Mouse (Mus musculus): ENCODE data around the gene Glt28d2. TPM values are rescaled to one million over a fixed set of nuclear protein-coding genes. Genes with fewer than 3 reads are reported as not detected.
"Not testable (repeated sequence)": the region's sequence is repeated elsewhere in the genome, so short reads cannot be mapped to it uniquely, and the experiment has no call there.

Gene Glt28d2
- polyA plus RNA-seq, 1 experiment from 2014 or later, result 0.15 TPM

- Histone ChIP-seq H3K4me1 (ENCODE audit: control insufficient read depth, insufficient read depth, low read length) (no peaks in the 10 kb centered on the region), H3K4me2 (no peak overlapping the region), H3K9ac (ENCODE audit: low read length) (no peak overlapping the region), H3K36me3 (ENCODE audit: control insufficient read depth, insufficient read depth, low read length) (no peaks in the 10 kb centered on the region), H3K27me3 (ENCODE audit: control insufficient read depth, insufficient read depth, low read length) (no peaks in the 10 kb centered on the region), H3K9me3 (ENCODE audit: control insufficient read depth, low read length) (no peaks in the 10 kb centered on the region), H3K4me3 (ENCODE audit: low read depth, low read length) (no peak overlapping the region), H3K27ac (ENCODE audit: low read depth, low read length) (no peak overlapping the region)
- DNase-seq (ENCODE audit: low spot score, missing footprints) (peak; percentile 77), ATAC-seq (ENCODE audit: low FRiP score) (no peak)
- WGBS, result 67% methylated on average over 8 of the region's 8 CpGs
These were observed 36.0 kb upstream of the Glt28d2 start for GRCm38 (mm10) chr3:85923343-85923742.

GRCm38 (mm10) chr3:85922331-85922730 lies 35.0 kb upstream of the Glt28d2 start:
- WGBS, result 82% methylated on average over 3 of the region's 3 CpGs
- no peak overlapping the region for H3K27ac ChIP-seq (ENCODE audit: low read depth, low read length)
- H3K36me3 ChIP-seq (ENCODE audit: control insufficient read depth, insufficient read depth, low read length), result no peaks in the 10 kb centered on the region
- no peak overlapping the region for H3K4me3 ChIP-seq (ENCODE audit: low read depth, low read length)
- no peak overlapping the region for H3K4me2 ChIP-seq
- H3K27me3 ChIP-seq (ENCODE audit: control insufficient read depth, insufficient read depth, low read length), result no peaks in the 10 kb centered on the region
- ATAC-seq (ENCODE audit: low FRiP score), result no peak
- H3K4me1 ChIP-seq (ENCODE audit: control insufficient read depth, insufficient read depth, low read length), result no peaks in the 10 kb centered on the region
- no peak overlapping the region for H3K9ac ChIP-seq (ENCODE audit: low read length)
- H3K9me3 ChIP-seq (ENCODE audit: control insufficient read depth, low read length), result no peaks in the 10 kb centered on the region
- peak; percentile 31 for DNase-seq (ENCODE audit: low spot score, missing footprints)

GRCm38 (mm10) chr3:85920671-85921070 lies 33.4 kb upstream of the Glt28d2 start:
- not testable (repeated sequence) for H3K9me3 ChIP-seq (ENCODE audit: control insufficient read depth, low read length); H3K4me3 ChIP-seq (ENCODE audit: low read depth, low read length); H3K4me1 ChIP-seq (ENCODE audit: control insufficient read depth, insufficient read depth, low read length); H3K36me3 ChIP-seq (ENCODE audit: control insufficient read depth, insufficient read depth, low read length); H3K27ac ChIP-seq (ENCODE audit: low read depth, low read length); H3K27me3 ChIP-seq (ENCODE audit: control insufficient read depth, insufficient read depth, low read length); ATAC-seq (ENCODE audit: low FRiP score); H3K9ac ChIP-seq (ENCODE audit: low read length); H3K4me2 ChIP-seq
- peak; percentile 51 for DNase-seq (ENCODE audit: low spot score, missing footprints)
- 88% methylated on average over 2 of the region's 2 CpGs for WGBS

GRCm38 (mm10) chr3:85917600-85917999 lies 30.3 kb upstream of the Glt28d2 start:
- Histone ChIP-seq H3K9me3 (ENCODE audit: control insufficient read depth, low read length) (no peaks in the 10 kb centered on the region), H3K36me3 (ENCODE audit: control insufficient read depth, insufficient read depth, low read length) (no peaks in the 10 kb centered on the region), H3K4me2 (no peak overlapping the region), H3K4me3 (ENCODE audit: low read depth, low read length) (no peak overlapping the region), H3K4me1 (ENCODE audit: control insufficient read depth, insufficient read depth, low read length) (no peaks in the 10 kb centered on the region), H3K27me3 (ENCODE audit: control insufficient read depth, insufficient read depth, low read length) (no peaks in the 10 kb centered on the region), H3K27ac (ENCODE audit: low read depth, low read length) (no peak overlapping the region), H3K9ac (ENCODE audit: low read length) (no peak overlapping the region)
- DNase-seq (ENCODE audit: low spot score, missing footprints) (peak; percentile 88), ATAC-seq (ENCODE audit: low FRiP score) (no peak)
- 12% methylated on average over 4 of the region's 4 CpGs for WGBS

- ATAC-seq (ENCODE audit: low FRiP score) (no peak), DNase-seq (ENCODE audit: low spot score, missing footprints) (peak; percentile 51)
- Histone ChIP-seq H3K4me3 (ENCODE audit: low read depth, low read length) (no peak overlapping the region), H3K27ac (ENCODE audit: low read depth, low read length) (no peak overlapping the region), H3K4me1 (ENCODE audit: control insufficient read depth, insufficient read depth, low read length) (no peaks in the 10 kb centered on the region), H3K4me2 (no peak overlapping the region), H3K9ac (ENCODE audit: low read length) (no peak overlapping the region), H3K9me3 (ENCODE audit: control insufficient read depth, low read length) (no peaks in the 10 kb centered on the region), H3K36me3 (ENCODE audit: control insufficient read depth, insufficient read depth, low read length) (no peaks in the 10 kb centered on the region), H3K27me3 (ENCODE audit: control insufficient read depth, insufficient read depth, low read length) (no peaks in the 10 kb centered on the region)
- 94% methylated on average over 6 of the region's 6 CpGs for WGBS
These were observed 27.5 kb upstream of the Glt28d2 start for GRCm38 (mm10) chr3:85914806-85915205.

- no peak for ATAC-seq (ENCODE audit: low FRiP score)
These were observed 19.8 kb upstream of the Glt28d2 start for GRCm38 (mm10) chr3:85907136-85907535.

GRCm38 (mm10) chr3:85904371-85904770 lies 17.1 kb upstream of the Glt28d2 start:
- no peak overlapping the region for H3K9ac ChIP-seq (ENCODE audit: low read length)
- no peaks in the 10 kb centered on the region for H3K36me3 ChIP-seq (ENCODE audit: control insufficient read depth, insufficient read depth, low read length)

More at GRCm38 (mm10) chr3:85907136-85907535, 19.8 kb upstream of the Glt28d2 start:
- no peaks in the 10 kb centered on the region for H3K9me3 ChIP-seq (ENCODE audit: control insufficient read depth, low read length)
- H3K4me2 ChIP-seq, result no peak overlapping the region
- peak; percentile 76 for DNase-seq (ENCODE audit: low spot score, missing footprints)
- no peak overlapping the region for H3K9ac ChIP-seq (ENCODE audit: low read length)
- 90% methylated on average over 7 of the region's 7 CpGs for WGBS
- no peak overlapping the region for H3K4me3 ChIP-seq (ENCODE audit: low read depth, low read length)
- H3K27ac ChIP-seq (ENCODE audit: low read depth, low read length), result no peak overlapping the region
- no peaks in the 10 kb centered on the region for H3K4me1 ChIP-seq (ENCODE audit: control insufficient read depth, insufficient read depth, low read length)
- no peaks in the 10 kb centered on the region for H3K36me3 ChIP-seq (ENCODE audit: control insufficient read depth, insufficient read depth, low read length)
- no peaks in the 10 kb centered on the region for H3K27me3 ChIP-seq (ENCODE audit: control insufficient read depth, insufficient read depth, low read length)

GRCm38 (mm10) chr3:85895020-85895419 lies 7.7 kb upstream of the Glt28d2 start:
- no peak overlapping the region for H3K4me2 ChIP-seq
- no peak overlapping the region for H3K4me3 ChIP-seq (ENCODE audit: low read depth, low read length)
- no peaks in the 10 kb centered on the region for H3K27me3 ChIP-seq (ENCODE audit: control insufficient read depth, insufficient read depth, low read length)
- ATAC-seq (ENCODE audit: low FRiP score) (no peak), DNase-seq (ENCODE audit: low spot score, missing footprints) (no peak)
- H3K36me3 ChIP-seq (ENCODE audit: control insufficient read depth, insufficient read depth, low read length), result no peaks in the 10 kb centered on the region
- no peak overlapping the region for H3K9ac ChIP-seq (ENCODE audit: low read length)
- H3K4me1 ChIP-seq (ENCODE audit: control insufficient read depth, insufficient read depth, low read length), result no peaks in the 10 kb centered on the region
- H3K9me3 ChIP-seq (ENCODE audit: control insufficient read depth, low read length), result no peaks in the 10 kb centered on the region
- no peak overlapping the region for H3K27ac ChIP-seq (ENCODE audit: low read depth, low read length)
- 91% methylated on average over 5 of the region's 5 CpGs for WGBS

More at GRCm38 (mm10) chr3:85904371-85904770, 17.1 kb upstream of the Glt28d2 start:
- ATAC-seq (ENCODE audit: low FRiP score) (no peak), DNase-seq (ENCODE audit: low spot score, missing footprints) (peak; percentile 26)
- Histone ChIP-seq H3K27me3 (ENCODE audit: control insufficient read depth, insufficient read depth, low read length) (no peaks in the 10 kb centered on the region), H3K4me3 (ENCODE audit: low read depth, low read length) (no peak overlapping the region), H3K4me2 (no peak overlapping the region), H3K9me3 (ENCODE audit: control insufficient read depth, low read length) (no peaks in the 10 kb centered on the region), H3K27ac (ENCODE audit: low read depth, low read length) (no peak overlapping the region), H3K4me1 (ENCODE audit: control insufficient read depth, insufficient read depth, low read length) (no peaks in the 10 kb centered on the region)

- Histone ChIP-seq H3K36me3 (ENCODE audit: control insufficient read depth, insufficient read depth, low read length) (no peaks in the 10 kb centered on the region), H3K4me2 (no peak overlapping the region), H3K9me3 (ENCODE audit: control insufficient read depth, low read length) (no peaks in the 10 kb centered on the region), H3K27me3 (ENCODE audit: control insufficient read depth, insufficient read depth, low read length) (peaks cover 12% of the 10 kb centered on the region), H3K4me1 (ENCODE audit: control insufficient read depth, insufficient read depth, low read length) (peaks cover 8% of the 10 kb centered on the region), H3K9ac (ENCODE audit: low read length) (no peak overlapping the region), H3K27ac (ENCODE audit: low read depth, low read length) (no peak overlapping the region), H3K4me3 (ENCODE audit: low read depth, low read length) (no peak overlapping the region)
- DNase-seq (ENCODE audit: low spot score, missing footprints), result peak; percentile 77
- no peak for ATAC-seq (ENCODE audit: low FRiP score)
- 81% methylated on average over 1 of the region's 1 CpGs for WGBS
These were observed 4.3 kb upstream of the Glt28d2 start for GRCm38 (mm10) chr3:85891571-85891970.
